Mouse (Mus musculus) cerebellum, postnatal 36 days (tissue): ENCODE results near the gene E2f4.

Source experiments
- DNase-seq, 2 experiments: peaks; one replicate each; pipeline ENCODE4 v3.0.0; 2021 to 2022; ENCODE audit warnings: mixed read lengths in 2 of 2

Gene E2f4

GRCm38 (mm10) chr8:105318662-105319190, 21.3 kb downstream of the E2f4 start:
- no peak for DNase-seq

DNA sequence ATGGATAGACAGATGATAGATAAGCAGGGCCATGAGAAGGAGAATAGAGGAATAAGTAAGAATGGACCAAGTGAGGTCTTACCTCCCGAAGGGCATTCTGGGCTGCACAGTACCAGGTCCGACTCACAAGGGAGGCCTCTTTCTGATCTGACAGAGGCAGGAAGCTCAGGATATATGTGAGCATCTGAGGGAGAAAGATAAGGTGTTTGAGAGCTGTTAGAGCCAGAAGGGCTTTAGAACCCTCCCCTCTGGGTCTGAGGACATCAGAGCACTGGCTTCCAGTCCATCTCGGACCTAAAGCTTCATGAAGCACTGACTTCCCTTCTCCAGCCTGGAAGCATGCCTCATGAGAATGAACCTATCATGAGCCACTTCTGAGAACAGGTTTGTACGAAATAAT, 25.7 kb downstream of the E2f4 start:
- DNase-seq, result no peak

GRCm38 (mm10) chr8:105325641-105326093, 28.2 kb downstream of the E2f4 start:
- DNase-seq, result no peak

DNA sequence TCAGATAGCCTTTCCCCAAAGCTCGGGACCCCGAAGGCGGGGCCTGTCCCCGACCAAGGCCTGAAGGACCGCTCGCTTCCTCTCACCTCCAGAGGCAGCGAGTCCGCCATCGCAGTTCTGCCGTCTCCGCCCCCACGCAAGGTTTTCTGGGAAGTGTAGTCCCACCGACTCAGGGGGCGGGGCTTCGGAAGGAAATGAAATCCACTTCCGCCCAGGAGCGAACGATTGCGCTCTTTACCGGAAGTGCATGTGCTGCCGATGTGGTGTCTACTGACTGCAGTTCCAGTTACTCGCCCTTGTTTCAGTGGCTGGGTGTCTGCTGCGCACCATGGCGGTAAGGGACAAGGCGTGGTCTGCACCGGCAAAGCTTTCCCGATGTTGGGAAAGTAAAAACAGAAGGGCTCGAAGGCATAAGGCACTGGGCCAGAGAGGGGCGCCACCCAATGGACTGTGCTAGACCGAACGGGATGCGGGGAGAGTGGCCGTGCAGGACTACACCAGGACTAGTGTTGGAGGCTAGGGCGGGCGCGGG, 28.7 kb downstream of the E2f4 start, which contains the start of the genes Lrrc29 and Tmem208:
Gene Lrrc29 (minus strand): TSS at position 138 of the 532 bp plus-strand sequence.
Gene Tmem208 (plus strand): TSS at position 214 of the 532 bp plus-strand sequence.
- peak; percentile 97 to 98 for DNase-seq

GRCm38 (mm10) chr8:105326968-105327367, 29.5 kb downstream of the E2f4 start:
- no peak for DNase-seq

GRCm38 (mm10) chr8:105330325-105330724, 32.9 kb downstream of the E2f4 start:
- no peak for DNase-seq

- no peak for DNase-seq
These were observed 34.0 kb downstream of the E2f4 start for GRCm38 (mm10) chr8:105331469-105331868.

DNA sequence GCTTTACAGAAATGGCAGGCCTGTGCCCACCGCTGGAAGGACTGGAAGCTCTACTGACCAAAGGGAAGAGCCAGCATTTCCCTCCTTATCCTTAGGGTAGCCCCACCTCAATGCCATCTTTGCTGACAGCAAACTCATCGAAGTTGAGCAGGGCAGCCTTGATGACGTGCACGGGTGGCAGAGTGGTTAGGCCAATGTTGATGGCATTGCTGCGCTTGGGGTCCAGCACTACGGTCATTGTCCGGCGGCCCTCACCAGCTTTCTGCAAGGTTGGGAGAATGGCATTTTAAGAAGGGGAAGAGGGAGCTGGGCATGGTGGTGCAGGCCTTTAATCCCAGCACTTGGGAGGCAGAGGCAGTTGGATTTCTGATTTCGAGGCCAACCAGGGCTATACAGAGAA, 34.5 kb downstream of the E2f4 start:
- DNase-seq, result no peak

DNA sequence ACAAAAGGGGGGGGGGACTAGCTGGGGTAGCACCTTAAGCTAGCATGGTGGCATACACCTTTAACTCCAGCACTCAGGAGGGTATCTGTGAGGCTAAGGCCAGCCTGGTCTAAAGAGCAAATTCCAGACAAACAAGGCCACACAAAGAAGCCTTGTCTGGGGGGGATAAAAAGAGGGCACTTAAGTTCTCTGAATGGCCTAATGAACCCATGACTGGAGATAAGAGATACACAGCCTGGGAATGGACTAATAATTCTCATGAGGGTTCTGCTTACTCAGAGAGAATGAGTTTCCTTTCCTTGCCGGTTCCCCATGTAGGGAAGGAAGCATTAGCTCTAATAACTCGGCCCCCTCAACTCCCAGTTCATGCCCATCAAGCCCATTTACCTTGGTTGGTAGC, 35.1 kb downstream of the E2f4 start:
- DNase-seq, result no peak

DNA sequence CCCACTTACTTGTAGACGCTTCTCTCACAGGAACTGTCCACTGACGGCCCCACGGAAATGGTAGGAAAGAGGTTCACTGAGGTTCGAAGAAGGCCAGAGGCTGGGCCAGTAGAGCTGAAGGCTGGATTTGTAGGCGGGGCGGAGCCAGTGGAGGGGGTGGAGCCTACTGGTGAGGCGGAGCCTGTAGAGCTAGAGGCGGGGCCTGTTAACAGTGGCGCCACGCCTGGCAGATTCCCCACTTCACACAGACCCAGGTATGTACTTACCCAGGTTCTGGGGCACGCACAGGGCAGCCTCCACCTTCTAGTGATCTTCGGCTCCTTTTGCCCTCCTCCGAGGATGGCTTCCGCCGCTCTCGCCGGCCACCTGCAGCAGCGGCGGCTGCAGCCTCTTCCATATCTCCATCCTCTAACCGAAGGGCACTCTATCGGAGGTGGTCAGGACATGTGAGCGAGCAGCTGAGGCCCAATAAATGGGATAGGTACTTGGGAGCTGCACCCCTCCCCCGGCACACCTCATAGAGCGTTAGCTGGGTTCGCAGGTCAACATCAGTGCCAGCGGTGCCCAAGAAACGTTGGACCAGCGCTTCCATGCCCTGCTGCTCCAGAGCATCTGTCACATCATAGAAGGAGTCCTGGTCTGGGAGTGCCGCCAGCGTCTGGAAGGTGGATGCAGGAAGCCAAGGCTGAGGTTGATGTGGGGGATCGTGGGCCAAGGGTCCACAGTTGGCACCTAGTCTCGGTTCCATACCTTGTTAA, 39.1 kb downstream of the E2f4 start:
- no peak for DNase-seq

DNA sequence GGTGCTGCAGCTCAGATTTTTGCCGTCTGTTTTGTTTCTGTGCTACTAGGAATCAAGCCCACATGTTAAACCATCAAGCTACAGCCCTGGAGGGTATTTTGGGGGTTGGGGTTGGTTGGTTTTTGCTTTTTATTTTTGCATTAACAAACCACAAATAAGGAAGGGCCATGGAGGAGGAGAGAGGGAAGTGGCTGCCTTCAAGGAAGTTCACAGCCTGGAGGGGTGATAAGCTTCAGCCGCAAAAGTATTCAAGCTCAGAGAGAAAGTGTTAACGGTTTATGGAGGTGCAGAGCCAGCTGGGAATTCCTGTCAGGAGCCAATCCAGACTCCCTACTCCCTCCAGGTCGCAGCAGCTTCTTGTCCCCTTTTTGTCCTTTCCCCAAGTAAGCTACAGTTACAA, 41.5 kb downstream of the E2f4 start:
- no peak for DNase-seq

GRCm38 (mm10) chr8:105339886-105340635, 42.6 kb downstream of the E2f4 start:
- DNase-seq, result no peak

DNA sequence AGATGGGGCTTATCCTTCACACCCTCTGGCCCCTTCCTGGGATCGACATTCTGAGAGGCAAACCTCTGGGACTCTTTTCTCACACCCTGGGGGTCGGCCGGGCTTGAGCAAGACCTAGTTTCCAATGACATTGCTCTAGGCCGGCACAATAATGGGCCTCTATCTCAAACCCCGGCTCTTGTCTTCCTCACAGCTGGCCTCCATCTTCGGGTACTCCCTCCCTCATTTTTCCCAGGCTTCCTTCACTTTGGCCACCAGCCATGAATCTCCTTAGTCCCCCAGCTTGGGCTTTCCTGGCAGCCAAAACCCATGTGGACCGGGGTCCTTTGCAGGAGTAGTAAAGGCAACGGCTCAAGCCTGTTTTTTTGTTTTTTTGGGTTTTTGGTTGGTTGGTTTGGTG, 43.9 kb downstream of the E2f4 start:
- DNase-seq, result no peak

DNA sequence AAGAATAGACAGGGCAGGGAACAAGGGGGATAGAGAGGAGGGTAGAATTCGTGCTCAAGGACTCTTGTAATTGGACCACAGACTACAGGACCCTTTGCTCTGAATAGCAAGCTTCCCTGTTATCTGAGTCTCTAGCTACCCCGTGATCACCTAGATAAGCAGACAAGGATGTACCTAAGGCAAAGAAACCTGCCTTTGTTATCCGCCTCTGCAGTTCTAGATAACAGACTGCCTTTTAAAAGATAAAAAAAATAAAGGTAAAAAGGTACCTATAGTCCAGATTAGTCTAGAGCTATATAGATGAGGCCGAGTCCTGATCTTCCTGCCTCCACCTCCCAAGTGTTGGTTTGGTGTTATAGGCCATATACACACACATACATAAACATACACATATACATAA, 45.3 kb downstream of the E2f4 start:
- DNase-seq, result no peak

DNA sequence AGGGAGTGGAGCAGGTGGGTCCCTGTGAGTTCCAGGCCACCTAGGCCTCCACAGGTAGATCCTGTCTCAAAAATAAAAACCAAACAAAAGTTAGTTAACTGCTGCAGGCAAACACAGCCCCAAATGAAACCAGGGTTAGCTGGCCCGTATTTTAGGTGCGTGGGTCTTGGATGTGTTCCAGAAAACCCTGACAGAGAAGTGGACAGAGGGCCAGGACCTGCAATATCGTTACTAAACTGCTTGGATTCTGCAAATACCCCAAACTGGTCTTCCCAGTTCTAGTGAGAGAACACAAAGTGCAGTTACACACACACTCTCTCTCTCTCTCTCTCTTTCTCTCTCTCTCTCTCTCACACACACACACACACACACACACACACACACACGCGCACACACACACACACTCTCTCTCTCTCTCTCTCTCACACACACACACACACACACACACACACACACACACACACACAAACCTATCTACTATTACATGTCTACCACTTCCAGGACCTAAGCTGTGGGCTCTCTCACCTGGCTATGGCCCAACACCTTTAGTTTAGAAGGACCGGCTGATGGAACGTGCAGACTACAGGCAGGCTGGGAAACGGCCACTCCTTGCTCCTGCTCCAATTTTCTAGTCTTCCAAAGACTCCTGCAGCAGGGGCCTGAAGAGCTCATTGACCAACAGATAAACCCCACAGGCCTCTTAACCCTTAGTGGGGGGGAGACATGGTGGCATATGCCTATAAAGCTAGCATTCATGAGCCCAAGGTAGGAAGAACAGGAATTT, 46.5 kb downstream of the E2f4 start:
- no peak for DNase-seq

DNA sequence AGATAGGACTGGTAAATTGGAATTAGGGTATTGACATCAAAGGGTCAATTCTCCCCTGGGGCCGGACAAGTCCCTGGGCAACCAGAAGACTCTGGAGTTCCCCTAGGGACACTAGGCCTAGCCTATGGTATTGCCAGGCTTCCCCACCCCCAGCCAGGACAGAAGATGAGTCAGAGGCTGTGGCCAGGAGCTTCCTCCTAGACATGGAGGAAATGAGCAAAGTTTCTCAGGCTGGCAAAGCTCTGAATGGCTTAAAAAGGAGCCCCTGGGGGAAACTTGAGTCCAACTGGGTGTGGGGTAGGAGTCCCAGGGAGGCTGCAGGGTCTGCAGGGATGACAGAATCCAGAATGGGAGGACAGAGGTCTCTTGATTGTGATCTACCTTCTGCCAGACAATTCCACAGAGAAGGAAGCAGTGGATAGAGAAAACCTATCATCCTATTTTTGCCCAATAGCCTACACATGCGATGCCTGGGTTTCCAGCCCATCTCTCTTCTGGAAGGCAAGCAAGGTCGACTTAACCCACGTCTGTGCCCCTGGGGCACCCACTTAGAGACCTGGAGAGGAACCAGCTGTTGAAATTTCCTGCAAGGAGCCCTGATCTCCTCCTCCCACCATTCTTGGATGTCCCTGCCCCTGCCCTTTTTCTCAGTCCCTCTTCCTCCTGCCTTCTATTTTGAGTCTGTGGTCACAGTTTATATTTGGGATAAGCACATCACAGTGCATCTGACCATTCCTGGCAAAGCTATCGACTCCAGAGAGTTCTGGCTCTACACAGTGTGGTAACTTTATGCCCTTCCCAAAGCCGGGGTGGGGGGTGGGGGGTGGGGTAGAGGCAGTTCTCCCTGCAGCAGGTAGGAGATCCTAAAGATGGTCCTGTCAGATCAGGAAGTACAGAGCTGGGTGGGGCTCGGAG, 47.9 kb downstream of the E2f4 start:
- DNase-seq, result no peak

DNA sequence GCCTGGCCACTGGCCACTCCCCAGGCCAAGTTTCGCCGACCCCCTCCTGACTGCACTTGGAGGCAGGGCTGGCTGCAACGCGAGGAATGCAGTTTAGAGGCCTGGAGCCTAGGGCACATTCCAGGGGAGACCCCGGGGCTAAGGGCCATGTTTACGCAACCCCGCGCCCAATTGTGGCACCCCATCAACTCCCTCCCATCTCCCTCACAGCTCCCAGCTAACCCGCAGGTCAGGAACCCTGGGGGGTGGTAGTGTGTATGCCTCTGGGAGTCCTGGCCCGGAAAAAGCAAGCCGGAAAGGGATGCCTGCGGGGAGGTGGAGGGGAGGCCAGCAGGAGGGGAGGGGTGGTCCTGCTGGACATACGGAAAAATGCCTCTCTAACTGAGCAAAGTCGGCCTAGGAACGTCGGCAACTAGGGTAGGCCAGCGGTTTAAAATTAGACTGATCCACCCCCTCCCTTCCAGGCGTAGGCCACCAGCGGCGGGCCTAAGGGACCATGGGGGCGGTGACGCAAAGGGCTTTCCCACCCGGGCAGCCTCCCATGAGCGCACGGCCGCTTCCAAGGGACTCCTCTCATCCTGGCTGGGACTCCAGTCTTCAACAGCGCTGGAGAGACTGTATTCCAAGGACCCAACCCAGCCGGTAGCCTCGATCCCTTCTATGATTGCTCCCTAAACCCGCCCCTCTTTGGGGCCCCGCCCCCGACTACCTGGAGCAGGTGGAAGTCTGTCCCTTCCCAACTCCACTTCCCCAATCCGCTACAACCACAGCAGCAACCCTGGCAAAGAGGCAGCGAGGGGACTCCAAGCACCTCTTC, 49.4 kb downstream of the E2f4 start:
- DNase-seq, result no peak

- DNase-seq, result peak; percentile 89 to 91
These were observed 50.2 kb downstream of the E2f4 start, which contains the start of gene Fhod1 for GRCm38 (mm10) chr8:105347428-105348221. TSS of gene Fhod1 (minus strand) at chr8:105347953.

DNA sequence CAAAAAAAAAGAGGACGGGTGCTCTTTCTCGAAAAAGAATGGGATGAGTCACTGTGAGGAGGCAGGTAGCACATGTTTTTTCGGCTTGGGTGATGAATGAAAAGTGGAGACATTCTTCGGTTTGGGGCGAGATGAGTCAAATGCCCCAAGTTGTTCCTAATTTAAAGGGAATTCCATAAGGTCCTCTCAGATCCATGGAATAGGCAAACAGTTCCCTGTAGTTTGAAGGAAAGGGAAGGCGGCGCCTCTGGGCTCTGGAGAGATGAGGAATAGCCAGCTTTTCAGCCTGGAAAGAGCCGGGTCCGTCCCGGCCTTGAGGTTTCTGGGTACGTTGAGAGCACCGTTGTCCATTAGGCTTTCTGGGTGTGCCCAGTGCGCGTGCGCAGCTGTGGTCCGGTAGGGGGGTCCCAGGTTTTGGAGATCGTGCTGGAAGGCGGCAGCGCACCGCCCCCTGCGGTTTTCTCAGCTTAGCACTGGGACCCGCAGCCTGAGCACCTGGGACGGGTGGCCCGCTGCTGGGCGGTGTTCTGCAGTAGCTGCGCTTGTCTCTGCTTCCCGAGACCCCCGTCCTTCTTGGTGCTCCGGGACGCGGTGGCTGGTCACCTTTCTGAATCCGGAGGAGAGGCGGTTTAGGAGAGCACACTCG, 51.1 kb downstream of the E2f4 start, which contains the start of gene Slc9a5:
Gene Slc9a5 (plus strand): TSS at position 394 of the 646 bp plus-strand sequence.
- DNase-seq, result peak; percentile 67 to 68
